Mouse (Mus musculus): ENCODE data around the gene Abhd15.

The Abhd15 gene

GRCm38 (mm10) chr11:77493512-77494343, 21.2 kb upstream of the Abhd15 start, which contains the start of gene Git1:
TSS of gene Git1 (plus strand) at chr11:77493562.
- DNase-seq: peak; percentile 54 to 70

- DNase-seq: no peak
Measured at GRCm38 (mm10) chr11:77494344-77494676, 20.6 kb upstream of the Abhd15 start.

- DNase-seq: no peak
Measured at GRCm38 (mm10) chr11:77494782-77495181, 20.1 kb upstream of the Abhd15 start.

DNA sequence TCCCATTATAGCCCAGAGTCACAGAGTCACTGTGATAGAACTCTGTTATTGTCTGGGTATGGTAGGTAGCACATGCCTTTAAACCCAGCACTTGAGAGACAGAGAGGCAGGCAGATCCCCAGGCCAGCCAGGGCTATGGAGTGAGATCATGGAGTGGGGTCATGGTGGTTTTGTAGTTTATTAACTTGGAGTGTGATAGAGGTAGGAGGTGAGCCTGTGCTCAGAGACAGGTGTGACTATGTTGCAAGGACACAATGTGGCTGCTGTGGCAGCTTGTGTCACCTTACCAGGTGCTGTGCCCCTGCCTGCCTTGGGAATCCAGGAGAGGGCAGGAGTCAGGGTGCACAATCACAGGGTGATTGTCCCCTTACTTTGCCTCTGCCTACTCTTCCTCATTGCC, 19.4 kb upstream of the Abhd15 start:
- no peak for DNase-seq

DNA sequence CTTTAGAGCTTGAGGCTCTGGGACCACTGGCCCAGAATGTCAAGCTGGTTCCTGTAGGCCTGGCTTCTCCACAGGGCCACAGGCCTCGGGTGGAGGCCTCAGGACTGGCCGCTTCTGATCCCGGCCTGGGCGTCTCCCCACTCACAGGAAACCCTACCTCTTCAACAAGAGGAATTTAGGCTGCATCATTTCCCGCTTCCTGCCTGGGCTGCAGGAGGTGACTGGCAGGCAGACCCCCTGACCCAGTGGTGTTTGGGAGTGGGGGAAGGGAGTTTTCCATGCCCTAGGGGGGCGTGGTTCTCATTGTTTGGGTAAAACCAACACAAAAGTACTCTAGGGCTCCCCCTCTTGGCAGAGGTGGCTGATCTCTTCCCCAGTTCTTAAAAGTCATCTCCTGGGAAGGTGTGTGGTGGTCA, 17.6 kb upstream of the Abhd15 start:
- DNase-seq: peak; percentile 59 to 62

GRCm38 (mm10) chr11:77497851-77498250, 17.1 kb upstream of the Abhd15 start:
- DNase-seq: no peak

- DNase-seq: no peak
Measured at GRCm38 (mm10) chr11:77498261-77499139, 16.4 kb upstream of the Abhd15 start.

- DNase-seq: no peak
Measured at GRCm38 (mm10) chr11:77499354-77499753, 15.6 kb upstream of the Abhd15 start.

DNA sequence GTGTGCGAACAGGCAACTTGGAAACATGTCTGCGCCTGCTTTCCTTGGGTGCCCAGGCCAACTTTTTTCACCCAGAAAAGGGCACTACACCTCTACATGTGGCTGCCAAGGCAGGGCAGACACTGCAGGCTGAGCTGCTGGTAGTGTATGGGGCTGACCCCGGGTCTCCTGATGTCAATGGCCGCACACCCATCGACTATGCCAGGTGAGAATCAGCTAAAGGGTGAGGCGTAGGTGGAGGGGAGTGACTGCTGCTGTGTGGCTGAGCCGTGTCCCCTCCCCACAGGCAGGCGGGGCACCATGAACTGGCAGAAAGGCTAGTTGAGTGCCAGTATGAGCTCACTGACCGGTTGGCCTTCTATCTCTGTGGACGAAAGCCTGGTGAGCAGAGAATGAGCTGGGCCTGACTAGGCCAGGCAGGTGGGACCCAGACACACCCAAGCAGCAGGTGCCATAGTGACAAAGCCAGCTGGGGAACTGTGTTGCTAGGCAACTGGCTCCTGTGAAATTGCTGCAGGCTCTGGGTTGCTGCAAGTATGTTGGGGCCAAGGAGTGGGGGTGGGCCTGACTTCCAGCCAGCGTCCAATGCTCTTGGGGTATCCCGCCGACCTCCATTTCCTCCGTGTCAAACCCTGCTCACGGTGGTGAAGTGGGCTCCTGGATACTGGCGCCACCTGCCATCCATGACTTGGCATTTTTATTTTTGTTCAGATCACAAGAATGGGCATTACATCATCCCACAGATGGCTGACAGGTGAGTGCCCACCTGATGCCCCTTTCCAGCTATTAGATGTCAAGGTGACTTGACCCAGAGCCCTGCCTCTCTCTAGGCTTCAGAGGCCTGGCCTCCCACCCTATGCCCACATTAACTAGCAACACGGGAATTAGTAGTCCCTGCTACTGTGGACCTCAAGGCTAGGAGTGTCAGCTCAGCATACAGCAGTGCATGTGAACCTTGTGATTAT, 14.3 kb upstream of the Abhd15 start:
- DNase-seq: no peak

DNA sequence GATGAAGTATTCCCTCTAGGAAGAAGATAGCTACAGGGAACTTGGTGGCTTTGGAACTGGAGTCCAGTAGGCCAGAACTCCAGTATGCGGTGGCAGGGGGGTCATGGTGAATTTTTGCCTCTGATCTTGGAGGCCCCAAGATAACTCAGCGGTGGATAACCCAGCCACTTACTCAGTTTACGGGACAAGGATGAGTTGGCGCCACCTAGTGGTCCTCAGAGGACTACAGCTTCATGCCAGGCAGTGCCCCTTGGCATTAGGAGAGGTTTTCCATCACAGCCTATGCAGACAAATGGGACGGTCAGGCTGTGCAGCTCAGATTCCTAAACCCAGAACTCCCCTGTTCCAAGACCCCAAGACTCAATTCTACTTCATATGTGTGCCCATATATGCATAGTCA, 13.5 kb upstream of the Abhd15 start:
- peak; percentile 69 to 75 for DNase-seq

DNA sequence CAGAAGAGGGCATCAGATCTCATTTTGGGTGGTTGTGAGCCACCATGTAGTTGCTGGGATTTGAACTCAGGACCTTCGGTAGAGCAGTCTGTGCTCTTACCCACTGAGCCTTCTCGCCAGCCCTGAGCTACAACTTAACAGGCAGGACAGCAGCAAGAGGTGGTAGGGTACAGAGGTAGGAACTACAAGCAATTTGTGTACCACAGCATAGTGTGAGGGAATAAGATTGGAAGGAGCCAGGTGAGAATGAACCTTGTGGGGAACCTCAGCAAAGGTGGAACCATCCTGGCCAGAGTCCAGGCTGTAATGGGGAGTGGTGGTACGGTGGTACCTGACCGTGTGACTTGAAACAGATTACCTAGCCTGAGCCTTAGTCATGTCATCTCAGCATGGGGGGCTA, 12.9 kb upstream of the Abhd15 start:
- DNase-seq: no peak

DNA sequence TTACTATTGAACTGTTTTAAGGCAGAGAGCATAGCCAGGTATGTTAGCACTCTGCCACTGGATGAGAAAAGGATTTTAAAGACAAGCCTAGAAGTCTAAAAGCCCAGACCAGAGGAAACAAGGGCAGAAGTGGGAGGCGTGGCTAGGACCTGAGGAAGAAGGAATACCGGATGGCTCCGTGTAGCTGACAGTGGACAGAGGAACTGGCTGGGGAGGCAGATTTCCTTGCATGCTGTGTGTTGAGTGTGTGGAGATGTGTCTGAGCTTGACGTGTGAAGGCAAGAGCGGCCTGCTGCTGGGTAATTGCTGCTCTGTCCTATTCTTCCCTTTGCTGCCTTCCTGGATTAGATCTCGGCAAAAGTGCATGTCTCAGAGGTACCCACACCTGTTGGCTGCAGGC, 12.4 kb upstream of the Abhd15 start:
- DNase-seq: no peak

DNA sequence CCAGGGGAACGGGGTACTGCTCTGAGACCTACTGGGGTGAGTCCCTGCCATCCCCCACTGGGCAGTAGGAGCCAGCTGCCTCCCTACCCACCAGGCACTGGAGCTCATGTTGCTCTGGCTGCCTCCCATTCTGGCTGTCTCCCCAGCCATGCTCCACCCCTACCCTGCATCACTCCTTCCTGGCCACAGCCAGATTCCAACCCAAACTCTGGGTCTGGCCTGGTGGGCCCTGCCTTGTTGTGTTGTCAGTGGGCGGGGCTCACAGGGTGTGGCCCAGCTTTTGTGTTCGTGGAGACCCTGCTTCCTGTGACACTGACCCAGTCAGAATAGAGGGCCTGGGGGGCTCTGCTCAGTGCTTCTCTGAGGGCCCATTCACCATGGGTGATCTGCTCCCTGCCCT, 11.4 kb upstream of the Abhd15 start:
- DNase-seq: no peak

DNA sequence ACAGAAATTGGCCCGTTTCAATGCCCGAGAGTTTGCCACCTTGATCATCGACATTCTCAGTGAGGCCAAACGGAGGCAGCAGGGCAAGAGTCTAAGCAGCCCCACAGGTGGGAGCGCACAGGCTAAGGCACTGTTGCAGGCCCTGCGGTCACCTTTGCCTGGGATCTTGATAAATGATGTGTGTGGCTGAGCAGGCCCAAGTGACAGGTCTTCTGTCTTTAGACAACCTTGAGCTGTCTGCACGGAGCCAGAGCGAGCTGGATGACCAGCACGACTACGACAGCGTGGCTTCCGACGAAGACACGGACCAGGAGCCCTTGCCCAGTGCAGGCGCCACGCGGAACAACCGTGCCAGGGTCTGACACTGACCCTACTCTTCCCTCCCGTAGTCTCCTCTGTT, 10.5 kb upstream of the Abhd15 start:
- no peak for DNase-seq

- DNase-seq: peak in 1 of 2 experiments; percentile 20
Measured at GRCm38 (mm10) chr11:77505291-77505980, 9.5 kb upstream of the Abhd15 start.

DNA sequence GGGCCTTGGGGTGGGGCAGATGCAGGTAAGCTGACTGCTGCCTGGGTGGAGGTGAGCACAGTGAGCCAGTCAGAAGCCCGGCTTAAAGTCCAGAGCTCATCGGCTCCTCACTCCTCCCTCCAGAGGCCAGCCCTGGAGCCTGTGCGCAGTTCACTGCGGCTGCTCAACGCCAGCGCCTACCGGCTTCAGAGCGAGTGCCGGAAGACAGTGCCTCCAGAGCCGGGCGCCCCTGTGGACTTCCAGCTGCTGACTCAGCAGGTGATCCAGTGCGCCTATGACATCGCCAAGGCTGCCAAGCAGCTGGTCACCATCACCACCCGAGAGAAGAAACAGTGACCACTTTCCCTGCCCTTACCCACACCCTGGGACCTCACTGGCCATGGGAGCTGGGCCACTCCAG, 8.6 kb upstream of the Abhd15 start:
- DNase-seq: peak in 1 of 2 experiments; percentile 27

DNA sequence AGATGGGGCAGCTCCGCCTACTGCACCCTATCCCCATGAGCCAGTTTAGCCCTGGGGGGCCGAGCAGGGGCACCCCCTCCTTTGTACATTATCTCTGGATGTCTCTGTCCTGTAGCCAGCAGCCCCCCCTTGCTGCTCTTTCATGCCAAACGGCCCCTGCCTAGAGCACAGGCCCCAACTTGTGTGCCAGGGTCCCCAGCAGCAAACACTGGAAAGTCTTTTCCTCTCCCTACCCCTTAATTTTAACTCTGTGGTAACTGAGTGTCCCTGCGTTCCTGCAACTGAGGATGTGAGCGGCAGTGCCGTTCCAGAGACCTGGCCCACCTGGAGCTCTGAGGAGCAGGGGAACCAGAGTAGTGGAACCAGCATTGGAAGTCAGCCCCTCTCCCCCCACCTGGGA, 8.0 kb upstream of the Abhd15 start:
- DNase-seq: peak in 1 of 2 experiments; percentile 17

- no peak for DNase-seq
Measured at GRCm38 (mm10) chr11:77507426-77507825, 7.5 kb upstream of the Abhd15 start.

DNA sequence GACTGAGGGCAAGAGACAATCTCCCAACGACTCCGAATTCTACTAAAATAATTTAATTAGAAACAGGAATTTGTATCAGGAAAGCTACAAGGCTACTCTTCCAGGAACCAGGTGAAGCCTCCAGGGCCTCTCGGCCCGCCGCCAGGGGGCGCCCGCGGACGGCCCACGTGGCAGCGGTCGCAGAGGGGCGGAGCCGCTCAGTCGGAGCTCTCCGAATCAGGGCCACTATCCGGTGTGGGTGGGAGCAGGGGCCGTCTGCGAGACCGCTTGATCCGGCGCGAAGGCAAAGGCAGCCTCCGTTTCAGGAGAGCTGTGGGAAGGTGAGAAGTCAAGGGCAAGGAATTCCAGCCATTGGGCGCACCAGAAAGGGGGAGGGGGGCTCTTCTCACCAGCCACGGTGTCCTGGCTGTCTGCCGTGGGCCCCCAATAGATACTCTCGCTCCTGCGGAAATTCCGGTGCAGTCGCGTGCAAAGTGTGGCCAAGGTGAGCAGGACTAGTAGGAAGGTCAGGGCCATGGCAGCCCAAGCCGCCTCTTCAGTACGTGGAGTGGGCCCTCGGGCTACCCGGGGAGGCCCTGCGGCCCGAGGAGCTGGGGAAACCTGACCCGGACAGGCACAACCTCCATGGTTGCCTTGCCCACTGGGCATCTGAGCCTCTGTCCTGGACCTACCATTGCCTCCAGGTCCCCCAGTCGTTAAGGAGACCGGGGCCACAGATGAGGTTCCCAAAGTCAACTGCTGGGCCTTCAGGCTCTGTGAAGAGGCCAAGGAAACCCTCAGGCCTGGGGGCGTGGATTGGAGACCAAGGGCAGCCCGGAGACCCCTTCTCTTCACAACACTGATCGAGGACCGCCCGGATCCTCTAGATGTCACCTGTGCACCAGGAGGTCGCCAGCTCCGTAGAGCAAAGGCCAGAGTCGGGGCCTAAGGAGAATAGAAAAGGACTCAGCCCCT, 6.6 kb upstream of the Abhd15 start:
- peak; percentile 86 to 89 for DNase-seq

DNA sequence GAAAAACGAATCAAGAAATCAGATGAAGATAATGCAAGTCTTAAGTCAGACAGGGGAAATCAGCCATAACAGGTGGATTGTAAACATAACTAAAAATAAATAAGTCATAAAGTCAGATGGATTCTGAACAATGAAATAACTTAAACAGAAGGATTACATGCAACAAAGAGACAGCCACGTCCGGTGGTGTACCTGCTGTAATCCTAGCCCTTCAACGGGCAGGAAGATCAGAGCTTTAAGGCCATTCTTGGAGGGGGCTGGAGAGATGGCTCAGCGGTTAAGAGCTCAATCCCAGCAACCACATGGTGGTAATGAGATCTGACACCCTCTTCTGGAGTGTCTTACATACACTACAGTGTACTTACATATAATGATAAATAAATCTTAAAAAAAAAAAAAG, 3.6 kb upstream of the Abhd15 start:
- DNase-seq: no peak
